Mouse (Mus musculus): ENCODE measurements around the gene Tyro3. TPM values are rescaled to one million over a fixed set of nuclear protein-coding genes. Genes with fewer than 3 reads are reported as not detected.

Gene Tyro3
- total RNA-seq (2021), result under 1 TPM; 0.61 to 0.67 TPM
- long read RNA-seq, experiment 1, partial matches to known transcripts, result 1 of 2 reads
- long read RNA-seq, experiment 1, other reads (novel, unspliced or antisense), result 0 of 2 reads
- long read RNA-seq, experiment 2, result 0 reads

DNA sequence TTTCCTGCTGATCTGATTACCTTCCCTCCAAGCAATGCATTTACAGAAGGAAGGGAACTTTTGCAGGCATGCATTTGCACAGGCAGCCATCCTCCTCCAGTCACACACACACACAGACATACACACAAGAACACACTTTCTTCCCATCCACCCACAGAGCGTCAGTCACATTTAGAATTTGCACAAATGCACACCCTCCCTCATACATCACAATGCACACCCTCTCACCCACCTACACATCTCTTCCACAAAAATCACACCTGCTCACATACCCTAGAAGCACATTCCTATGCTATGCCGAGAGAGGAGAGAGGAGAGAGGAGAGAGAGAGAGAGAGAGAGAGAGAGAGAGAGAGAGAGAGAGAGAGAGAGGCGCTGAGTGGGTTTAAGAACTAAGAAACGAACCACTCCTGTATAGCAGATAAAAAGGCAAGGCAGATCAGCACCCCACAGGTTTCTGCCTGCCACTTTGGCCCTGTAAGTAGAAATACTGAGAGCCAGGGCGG is at the start of gene Tyro3:
Tyro3 (plus strand) TSS at position 455 of the 505 bp plus-strand sequence.
- no peak for DNase-seq

DNA sequence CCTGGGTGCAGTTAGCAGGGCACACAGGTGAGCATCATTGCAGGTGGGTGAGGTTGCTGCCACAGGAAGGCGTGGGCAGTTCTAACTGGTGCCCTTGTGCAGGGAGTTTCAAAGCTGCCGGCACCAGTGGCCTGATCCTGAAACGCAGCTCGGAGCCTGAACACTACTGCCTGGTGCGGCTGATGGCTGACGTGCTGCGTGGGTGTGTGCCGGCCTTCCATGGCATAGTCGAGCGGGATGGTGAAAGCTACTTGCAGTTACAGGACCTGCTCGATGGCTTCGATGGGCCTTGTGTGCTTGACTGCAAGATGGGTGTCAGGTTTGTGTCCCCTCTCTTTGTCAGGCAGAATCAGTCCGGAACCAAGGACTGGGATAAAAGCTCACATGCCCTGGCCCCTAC is 48.3 kb upstream of the Tyro3 start:
- no peak for DNase-seq

DNA sequence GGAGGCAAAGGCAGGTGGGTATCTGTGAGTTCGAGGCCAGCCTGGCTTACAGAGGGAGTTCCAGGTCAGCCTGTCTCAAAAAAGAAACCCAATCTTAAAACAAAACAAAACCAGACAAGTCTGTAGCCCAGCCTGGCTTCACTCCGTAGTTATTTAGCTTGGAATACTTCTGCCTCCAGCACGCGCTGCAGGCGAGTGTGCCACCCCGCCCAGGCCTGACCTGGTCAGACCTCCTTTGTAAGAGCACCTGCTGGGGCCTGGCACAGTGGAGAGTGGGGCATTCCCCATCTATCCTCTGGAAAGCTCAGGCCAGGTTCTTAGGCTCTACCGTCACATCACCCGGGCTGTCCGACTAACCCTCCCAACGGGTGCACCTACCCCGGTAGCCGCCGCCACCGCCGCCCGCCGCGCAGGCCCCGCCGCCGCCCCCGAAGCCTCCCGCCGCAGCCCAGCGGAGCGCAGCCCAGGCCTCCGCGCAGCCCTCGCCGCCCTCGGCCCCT is 39.9 kb upstream of the Tyro3 start:
- DNase-seq, result no peak

DNA sequence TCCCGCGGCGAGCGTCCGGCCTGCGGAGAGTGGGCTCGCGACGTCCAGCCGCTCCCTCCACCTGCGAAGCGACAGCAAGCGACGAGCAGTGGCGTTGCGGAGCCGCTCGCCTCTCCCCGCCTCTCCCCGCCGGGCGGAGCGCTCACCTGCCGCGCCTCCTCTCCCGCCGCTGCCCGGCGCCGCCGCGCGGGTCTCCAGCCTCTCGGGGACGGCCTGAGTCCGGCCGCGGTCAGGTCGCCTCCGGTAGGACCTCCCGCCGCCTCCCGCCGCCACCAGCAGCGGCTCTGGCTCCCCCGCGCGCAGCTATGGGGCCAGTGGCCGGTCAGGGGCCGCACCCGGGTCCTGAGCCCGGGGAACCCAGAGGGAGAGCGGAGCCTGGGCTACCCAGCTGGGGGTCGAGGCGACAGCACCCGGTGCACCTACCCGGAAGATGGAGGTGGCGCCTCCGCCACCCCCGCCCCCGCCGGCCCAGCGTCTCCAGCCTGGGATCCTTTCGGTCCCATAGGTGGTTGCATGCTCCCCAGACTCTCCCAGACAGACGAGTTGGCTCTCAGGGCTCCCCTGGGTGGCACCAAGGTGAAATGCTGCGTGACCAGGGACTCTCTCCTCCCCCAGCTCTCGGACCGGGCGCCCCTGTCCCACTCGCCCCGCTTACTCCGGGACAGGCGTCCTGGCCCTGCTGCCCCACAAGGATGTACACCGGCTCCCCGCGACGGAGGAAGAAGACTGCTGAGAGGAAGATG is 39.3 kb upstream of the Tyro3 start:
- DNase-seq, result peak; percentile 13

DNA sequence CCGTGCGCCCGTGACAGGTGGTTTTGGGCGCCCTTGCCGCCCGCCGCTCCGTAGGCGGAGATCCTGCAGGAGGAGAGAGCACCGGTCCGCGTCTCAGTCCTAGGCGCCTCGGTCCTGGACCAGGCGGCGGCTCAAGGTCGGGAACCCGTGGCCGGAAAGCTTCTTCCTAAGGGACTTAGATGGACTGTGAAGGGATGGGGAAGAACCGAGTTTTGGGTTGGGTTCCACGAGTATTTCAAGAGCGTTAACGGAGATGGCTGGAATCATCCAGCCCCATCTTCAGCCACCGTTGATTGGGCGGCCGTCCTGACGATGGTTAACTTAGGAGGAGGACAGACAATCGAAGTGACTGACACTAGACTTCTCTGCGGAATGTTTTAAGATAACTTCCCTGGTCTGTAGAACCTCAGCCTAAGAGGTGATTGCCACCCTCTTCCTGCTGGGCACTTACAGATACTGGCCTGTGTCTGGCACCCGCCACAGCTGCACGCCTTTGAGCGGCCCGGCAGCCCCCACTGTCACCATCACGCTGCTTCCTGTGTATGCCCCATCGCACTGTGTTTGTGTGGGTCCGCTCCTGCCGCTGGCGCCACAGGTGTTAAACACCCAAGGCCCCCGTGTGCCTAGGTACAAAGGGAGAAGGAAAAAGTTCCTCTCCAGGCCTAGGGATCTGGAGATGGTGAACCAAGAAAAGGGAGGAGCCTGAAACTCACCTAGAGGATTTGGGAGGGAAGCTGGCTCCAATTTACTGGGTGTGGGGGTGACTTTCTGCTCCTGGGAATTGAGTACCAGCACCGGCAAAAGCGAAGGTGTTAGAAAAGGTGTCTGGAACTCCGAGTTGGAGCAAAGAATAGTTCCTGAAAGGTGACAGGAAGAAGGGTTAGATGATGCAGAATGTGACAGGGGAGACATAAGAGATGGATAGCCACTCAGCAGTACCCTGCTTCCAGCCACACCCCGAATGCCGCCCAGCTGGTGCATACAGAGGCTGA is 38.4 kb upstream of the Tyro3 start:
- DNase-seq, result no peak

DNA sequence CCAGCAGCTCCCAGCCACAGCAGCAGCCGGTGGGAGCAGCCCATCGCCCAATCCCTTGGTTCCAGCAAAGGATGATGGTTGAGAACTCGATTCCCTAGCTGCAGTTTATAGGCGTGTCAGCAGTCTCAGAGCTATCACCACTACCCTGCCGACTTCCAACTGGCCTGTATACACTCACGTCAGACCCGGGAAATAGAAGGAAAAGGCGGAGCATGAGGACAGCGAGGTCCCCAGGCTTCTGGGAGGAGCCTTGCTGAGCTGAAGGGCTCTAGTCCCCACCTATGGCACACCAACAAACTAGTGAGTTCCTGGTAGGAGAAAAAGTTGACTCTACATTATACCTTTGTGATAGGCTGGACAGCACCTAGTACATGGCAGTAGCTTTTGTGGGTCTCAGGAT is 37.3 kb upstream of the Tyro3 start, which contains the start of gene Ltk:
Ltk (minus strand) TSS at position 181 of the 400 bp plus-strand sequence.
- no peak for DNase-seq

DNA sequence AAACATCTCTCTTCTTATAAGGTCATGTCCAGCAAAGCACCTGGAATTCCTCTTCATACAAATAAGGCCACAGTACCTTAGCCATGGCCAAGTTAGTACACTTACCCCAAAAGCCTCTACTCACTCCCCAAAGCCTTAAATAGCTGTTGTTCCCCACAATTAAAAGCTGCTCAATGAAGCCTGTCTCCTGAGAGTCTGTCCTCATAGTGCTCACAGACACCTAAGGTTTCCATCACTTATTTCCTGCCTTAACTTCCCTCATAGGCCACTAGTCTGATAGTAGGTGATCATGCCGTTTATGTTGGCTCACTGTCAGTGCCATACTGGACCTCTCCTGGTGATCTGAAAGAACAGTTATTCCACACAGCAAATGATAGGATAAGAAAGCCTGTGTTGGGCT is 35.3 kb upstream of the Tyro3 start:
- no peak for DNase-seq

DNA sequence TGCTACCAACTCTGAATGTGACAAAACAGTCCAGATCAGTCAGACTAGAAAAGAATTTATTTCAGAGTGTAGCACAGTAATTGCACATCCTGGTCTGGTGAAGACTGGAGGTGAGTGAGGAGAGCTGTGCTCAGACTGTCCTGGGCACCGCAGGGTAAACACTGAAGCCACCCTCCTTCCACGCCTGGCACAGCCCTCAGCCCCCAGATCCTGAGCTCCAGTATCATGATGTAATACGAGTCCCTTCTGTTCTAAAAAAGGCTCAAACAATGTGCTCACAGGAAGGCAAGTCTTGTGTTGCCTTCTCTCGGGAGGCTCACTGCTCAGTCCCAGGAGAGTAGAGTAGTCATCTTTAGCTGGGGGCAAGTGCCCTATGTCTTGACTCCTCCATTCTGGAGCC is 33.6 kb upstream of the Tyro3 start:
- DNase-seq, result no peak

DNA sequence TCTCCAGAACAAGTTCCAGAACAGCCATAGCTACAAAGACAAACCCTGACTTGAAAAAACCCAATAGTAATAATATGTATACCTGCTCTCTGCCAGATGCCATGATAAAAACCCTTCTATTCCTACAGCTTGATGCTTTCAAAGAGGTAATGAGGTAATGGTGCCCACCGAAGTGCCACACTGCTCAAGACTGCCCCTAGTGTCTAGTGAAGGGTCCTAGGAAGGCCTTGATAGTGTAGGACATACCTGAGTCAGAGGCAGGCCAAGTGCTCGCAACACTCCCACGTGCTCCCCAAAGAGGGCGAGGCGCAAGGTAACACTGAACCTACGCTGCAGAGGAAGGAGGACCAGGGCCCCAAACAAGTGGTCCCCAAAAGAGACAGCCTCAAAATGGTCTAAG is 30.3 kb upstream of the Tyro3 start:
- DNase-seq, result no peak

DNA sequence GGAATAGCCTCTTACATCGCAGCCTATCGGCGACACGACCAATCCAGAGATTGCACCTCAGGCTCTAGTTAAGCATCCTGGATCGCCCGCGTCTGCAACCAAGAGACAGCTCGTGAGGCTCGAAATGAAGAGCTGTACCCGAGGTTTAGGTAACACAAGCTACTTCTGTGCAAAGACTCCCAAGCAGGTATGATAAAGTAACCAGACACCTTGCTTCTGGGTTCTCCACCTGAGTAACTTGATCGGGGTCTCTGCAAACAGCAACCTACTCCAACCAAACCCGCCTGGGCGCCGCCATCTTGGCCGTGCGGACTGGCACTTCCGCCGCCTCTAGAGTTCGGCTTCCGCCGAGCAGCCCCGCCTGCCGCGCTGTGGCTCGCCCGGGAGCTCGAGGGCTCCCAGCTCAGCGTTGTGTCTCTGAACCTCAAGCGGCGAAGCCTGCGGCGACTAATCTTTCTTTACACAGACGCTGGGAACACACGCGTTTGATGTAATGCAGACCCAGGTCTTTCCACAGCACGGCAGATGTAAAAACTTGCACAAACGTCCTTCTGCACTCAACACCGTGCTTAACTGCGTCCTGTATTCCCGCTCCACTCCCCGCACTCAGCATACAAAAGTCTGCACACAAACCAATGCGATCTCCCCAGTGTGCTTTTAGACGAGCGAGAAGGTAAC is 10.2 kb upstream of the Tyro3 start, which contains the start of gene Rpap1:
Rpap1 (minus strand) TSS at position 332 of the 678 bp plus-strand sequence.
- DNase-seq, result peak; percentile 70

DNA sequence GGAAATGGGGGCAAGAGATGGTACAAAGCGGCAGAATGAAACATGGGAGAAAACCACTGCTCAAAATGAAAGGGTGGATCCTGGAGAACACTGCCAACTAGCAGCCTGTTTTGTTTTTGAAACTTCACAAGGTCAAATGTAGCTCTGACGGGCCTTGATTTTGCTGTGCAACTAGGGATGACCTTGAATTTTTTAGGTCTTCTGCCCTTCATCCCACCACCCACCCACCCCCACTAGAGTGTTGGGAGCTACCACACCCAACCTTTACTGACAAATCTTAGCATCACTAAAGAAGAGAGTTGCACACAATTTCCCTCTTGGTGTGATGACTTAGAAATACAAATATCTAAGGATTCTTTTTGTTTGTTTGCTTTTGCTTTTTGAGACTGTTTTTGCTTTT is 7.5 kb upstream of the Tyro3 start:
- DNase-seq, result no peak

DNA sequence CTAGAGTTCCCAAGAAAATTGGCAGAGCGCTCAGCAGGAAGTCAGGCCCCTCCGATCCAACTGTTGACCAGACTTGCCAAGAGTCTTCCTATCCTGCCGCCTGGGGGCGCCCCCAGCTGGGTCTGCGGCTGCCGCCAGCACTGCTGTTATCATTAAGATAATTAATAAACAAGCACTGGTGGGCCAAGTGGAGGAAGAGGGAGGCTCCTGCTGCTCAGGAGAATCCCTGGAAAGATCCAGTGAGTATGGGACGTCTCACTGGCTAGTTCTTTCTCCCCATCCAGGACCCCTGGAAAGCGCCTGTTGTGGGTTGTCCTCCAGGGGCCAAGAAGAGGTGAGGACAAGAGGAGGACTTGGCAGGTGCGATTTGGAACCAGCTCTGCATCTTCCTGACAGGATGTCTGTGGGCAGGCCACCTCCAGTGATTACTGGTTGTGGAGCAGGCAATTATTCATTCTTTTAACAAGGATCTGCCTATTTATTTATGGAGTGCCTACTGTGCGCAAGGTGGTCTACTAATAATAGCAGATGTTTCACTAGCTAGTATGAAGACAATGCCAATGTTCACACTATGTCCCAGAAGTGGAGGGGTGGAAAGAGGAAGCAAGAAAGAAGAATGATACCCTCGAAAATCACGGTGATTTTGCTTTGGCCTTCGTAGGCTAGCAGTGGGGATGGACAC is 854 bp downstream of the Tyro3 start:
- peak; percentile 57 for DNase-seq

DNA sequence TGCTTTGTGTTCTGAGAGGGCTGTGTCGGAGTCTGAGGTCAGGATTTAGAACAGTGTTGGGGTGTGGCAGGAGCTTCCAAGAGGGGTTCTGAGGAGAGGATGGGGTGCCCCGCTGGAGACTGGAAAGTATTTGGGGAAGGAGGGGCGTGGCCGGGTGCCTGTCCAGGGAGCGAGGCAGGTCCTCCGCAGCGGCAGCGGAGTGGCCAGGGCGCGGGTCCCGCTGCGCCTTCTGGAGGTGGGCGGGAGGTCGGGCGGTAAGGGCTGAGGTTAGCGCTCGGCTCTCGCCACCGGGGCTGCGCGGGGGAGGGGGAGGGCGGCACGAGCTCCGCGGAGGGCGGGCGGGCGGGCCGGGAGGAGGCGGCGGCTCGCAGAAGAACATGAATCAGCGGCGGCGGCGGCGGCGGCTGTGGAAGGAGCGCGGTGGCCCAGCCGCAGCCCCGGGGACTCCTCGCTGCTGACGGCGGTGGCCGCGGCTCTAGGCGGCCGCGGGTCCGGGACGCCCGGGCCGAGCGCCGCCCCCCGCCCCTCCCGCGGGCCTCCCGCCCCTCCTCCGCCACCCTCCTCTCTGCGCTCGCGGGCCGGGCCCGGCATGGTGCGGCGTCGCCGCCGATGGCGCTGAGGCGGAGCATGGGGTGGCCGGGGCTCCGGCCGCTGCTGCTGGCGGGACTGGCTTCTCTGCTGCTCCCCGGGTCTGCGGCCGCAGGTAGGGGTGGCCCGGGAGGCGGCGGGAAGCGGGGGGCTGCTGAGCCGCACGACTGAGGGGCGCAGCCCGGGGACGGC is 1.8 kb downstream of the Tyro3 start:
- DNase-seq, result peak; percentile 43

DNA sequence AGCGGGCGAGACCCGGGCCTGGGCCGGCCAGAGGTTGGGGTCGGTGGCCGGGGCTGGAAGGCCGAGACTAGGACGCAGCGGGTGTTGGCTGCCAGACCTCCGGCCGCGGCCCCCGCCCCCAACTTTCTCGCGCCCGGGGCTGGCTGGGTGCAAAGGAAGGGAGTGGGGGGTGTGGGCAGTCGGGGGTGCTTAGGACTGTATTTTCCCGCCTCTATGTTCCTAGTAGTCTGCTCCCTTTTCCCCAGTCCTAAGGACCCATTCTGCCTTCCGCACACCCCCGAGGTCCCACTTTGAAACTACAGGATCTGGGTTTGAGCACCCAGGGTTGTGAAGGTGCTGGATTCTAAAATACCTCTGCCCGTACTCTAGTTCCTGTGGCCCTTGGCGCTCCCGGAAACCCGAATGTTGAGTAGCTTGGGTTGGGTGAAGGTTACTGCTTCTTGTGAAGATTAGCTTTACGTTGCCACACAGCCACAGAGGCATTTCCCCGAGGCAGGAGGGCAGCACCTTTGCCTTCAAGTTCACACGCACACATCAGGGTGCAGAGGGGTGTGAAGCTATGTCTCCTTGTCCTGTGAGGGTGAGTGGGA is 2.5 kb downstream of the Tyro3 start:
- no peak for DNase-seq

DNA sequence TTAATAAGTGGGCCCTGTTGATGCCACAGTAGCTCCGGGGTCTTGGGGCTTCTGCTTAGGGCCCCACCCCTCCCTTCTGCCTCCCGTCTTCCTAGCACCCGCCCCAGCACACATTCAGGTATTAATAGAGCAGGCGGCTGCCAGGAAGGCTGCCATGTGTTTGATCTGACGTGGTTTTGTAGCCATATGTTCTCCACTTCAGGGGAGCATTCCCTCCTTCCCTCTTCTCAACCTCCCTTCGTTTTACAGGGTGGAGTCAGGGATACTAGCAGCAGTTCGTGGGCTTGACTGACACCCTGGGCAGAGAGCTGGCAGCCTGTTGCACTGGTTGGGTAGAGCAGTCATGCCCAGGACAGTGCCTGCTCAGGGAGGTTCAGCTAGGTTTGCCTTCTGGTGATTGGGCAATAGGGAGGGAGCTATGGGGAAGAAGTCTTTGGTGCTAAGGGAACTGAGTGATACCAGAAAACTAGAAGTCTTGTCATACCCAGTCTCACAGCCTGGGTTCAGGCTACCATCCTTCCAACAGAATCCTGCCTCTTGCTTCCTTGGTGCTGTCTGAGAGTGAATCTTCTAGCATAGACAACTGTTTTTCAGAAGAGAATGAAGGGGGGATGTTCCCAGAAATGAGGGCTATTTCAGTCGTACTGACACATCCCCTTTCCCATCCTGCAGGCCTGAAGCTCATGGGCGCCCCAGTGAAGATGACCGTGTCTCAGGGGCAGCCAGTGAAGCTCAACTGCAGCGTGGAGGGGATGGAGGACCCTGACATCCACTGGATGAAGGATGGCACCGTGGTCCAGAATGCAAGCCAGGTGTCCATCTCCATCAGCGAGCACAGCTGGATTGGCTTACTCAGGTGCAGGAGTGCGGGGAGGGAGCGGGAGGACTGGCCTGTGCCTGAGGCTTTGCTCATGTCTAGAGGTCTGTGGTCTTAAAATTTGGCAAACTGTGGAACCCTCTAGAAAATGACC is 3.6 kb downstream of the Tyro3 start:
- no peak for DNase-seq

DNA sequence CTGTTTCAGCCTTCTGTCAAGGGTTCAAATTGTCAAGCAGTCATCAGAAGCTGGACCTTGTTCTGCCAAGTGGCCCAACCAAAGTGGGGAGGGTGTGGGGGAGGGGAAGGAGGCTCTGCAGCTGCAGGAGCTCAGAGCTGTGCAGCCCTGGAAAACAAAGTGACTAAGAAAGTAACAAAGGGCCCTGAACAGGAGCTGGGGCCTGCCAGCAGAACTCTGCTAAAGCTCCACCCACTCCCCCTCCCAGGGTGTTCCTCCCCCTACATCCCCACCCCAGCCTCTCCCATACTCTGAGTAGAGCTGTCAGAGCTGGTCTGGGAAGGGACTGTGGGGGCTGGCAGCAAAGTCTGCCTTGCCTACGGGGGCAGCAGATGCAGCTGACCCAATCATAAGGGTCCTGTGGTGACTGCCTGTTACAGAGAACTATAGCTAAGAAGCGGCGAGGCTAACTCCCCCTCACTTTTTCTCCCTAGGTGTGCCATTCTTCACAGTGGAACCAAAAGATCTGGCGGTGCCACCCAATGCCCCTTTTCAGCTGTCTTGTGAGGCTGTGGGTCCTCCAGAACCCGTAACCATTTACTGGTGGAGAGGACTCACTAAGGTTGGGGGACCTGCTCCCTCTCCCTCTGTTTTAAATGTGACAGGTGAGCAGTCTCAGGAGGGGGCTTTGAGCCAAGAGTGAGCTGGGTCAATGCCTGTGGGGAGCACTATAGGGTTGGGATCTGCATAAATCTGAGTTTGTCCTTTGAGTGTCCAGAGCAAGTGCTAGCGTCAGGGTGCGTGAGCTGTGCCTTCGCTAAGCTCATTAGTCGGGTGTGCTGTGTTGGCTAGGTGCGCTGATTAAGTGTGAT is 5.5 kb downstream of the Tyro3 start:
- peak; percentile 24 for DNase-seq

DNA sequence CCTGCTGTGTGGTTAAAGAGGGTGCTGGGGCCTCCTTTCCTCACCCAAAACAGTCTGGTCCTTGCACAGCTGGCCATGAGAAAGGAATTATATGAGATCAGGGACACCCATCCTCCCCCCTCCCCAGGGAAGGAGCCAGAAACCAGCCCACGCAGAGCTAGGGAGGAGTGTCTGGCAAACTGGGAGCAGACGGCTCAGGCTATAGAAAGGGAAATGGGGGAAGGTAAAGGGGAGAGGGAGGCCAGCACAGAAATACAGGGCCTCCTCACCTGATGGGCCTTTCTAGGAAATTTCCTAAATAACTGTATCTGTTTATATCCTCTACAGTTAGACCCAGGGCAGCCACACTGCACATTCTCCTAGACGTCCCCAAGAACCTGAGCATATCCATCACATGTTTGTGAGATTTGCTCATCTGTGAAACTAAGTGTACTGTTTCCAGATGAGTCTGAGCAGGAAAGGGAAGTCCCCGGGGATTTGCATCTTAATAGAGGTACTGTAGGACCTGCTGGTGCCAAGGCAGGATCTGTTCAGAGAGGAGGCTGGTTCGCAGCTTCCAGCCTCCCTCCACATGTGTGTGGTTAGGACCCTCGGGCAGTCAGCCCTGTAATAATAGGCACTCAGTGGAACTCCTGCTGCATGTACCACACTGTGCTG is 6.2 kb downstream of the Tyro3 start:
- no peak for DNase-seq

Measured in gastrocnemius, postnatal 25 days (tissue).